Mouse (Mus musculus) ES-Bruce4 (cell line): ENCODE results near the gene Ralgps1.

ENCODE experiments used
- CTCF ChIP-seq: IDR thresholded peaks from one replicate; pipeline ENCODE4 v1.8.1; 2011; ENCODE audit warnings: low read depth, low read length
- EP300 ChIP-seq: IDR thresholded peaks from 2 replicates; pipeline ENCODE4 v1.6.1; 2011; ENCODE audit warnings: low read depth, low read length; ENCODE audit not compliant: insufficient read depth
- POLR2A ChIP-seq: IDR thresholded peaks from one replicate; pipeline ENCODE4 v1.8.1; 2011; ENCODE audit warnings: low read length; ENCODE audit not compliant: insufficient read depth

DNA sequence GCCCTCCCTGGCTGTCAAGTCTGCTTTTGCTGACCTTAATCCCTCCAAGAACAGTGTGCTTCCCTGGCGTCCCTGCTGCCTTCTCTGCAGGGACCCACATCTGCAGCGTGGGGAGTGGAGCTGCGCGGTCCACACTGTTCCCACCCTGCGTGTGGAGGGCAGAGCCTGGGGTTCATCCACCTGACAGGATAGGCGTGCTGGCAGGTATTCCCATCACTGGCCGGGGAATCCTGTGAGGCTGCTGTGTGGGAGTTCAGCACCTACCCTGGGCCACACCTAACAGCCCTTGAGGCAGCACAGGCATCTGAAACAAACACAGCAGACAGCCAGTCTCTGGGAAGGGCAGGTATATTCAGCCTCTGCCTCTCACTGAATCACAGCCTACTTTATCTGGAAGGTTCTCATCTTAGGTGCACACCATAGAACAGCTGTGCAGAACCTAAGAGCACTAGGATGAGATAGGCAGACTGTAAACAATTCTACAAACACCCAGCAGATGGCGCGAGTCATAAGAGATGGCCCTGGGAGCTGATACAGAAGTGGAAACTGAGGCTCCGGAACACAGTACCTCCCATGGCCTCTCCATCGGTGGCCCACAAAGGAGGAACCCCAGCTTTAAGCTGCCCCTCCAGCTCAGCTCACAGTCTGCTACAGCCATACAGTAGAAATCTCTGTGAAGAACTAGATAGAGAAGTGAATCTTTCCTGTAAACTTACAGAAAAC, 152.2 kb downstream of the Ralgps1 start:
- TF ChIP-seq CTCF = peak; percentile 43
- no peak for TF ChIP-seq POLR2A
- TF ChIP-seq EP300 = no peak
